Mouse (Mus musculus) cortical plate, adult 2 months (tissue): Measurements from ENCODE around the gene Slc17a1. TPM values are rescaled to one million over a fixed set of nuclear protein-coding genes. Genes with fewer than 3 reads are reported as not detected.

ENCODE experiments used
- H3K27ac ChIP-seq: fragments of 200-500 bp; 2 replicates; pipeline ENCODE4 v1.5.1; 2012; ENCODE audit warnings: low read length, control low read depth, inconsistent platforms; ENCODE audit not compliant: insufficient read depth
- H3K4me1 ChIP-seq: fragments of 200-500 bp; 2 replicates; pipeline ENCODE4 v1.6.1; 2011; ENCODE audit warnings: low read length; ENCODE audit not compliant: control insufficient read depth, insufficient read depth
- H3K4me3 ChIP-seq: fragments of 200-500 bp; 2 replicates; pipeline ENCODE4 v1.5.1; 2011; ENCODE audit warnings: mild to moderate bottlenecking, low read length, control low read depth; ENCODE audit not compliant: insufficient read depth
- CTCF ChIP-seq: fragments of 200-500 bp; IDR thresholded peaks from 2 replicates; pipeline ENCODE4 v1.5.1; 2011; ENCODE audit warnings: mild to moderate bottlenecking, control low read depth, low read length; ENCODE audit not compliant: insufficient read depth; ENCODE audit errors: extremely low read depth
- POLR2A ChIP-seq: fragments of 200-500 bp; IDR thresholded peaks from 2 replicates; pipeline ENCODE4 v1.6.1; 2011; ENCODE audit warnings: mild to moderate bottlenecking, low read length, control low read depth; ENCODE audit not compliant: insufficient read depth; ENCODE audit errors: extremely low read depth
- polyA plus RNA-seq: library from polyadenylated mRNA; depleted of rRNA; stranded (reverse); fragments of >200 nt; gene quantifications from 2 replicates; pipeline ENCODE4 v1.2.3, GENCODE M21; 2012; rRNA removed

The Slc17a1 gene
- polyA plus RNA-seq, 1 experiment = not detected

DNA sequence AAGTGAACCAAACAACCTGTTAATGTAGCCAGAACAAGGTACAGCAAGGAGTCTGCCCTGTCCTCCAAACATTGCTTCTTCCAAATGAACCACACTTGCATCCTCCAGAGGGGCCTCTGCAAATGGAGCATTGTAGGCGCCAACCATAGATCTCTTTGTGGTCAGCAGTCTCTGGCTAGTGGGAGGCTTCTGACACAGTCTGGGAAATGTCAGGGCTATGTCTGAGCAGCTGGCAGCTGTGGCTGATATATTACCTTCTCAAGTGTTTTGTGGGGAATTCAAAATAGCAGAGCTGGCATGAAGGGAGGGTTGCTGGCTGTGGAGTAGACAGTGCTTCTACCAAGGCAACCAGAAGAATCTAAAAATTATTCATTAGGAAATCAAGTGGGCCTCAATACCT, 48.6 kb downstream of the Slc17a1 start:
- TF ChIP-seq POLR2A (no peak), CTCF (no peak)
- Histone ChIP-seq H3K4me1 (no peaks in the 10 kb centered on the region), H3K4me3 (no peak overlapping the region), H3K27ac (no peak overlapping the region)

DNA sequence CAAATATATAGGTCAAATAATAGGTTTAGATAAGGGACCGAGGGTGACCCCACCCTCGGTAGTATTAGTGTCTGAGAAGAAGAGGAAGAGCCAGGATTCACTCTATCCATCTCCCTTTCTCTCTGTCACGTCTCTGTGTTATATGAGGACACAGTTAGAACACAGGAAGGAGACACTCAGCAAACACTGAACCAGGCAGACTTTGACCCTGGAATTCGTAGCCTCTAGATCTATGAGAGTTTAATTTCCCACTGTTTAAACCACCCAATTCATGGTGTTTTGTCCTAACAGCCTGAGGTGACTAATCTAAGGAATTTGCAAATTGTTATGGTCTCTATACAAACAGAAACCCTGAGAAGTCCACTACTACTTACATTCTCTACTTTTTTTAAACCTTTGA, 50.1 kb downstream of the Slc17a1 start:
- H3K4me1 ChIP-seq = no peaks in the 10 kb centered on the region

DNA sequence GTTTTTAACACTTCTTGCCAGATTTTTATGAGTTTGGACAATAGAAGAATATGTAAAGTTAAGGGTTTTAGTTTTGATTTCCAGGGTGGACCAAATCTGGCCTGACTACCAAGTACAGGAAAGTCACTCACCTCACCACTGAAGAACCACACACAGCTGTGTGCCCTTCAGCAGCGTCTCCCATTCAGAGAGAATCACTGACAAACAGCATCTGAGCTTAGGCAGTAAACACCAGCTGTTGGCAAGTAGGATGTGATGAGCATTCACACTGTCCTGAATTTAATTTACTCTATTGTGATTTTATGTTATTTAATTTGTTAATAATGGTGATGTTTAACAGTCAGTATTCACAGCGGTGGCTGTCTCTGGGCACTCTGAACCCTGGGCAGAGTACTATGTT, 58.2 kb downstream of the Slc17a1 start:
- no peak overlapping the region for H3K4me3 ChIP-seq
- H3K4me1 ChIP-seq = no peaks in the 10 kb centered on the region
- no peak overlapping the region for H3K27ac ChIP-seq
- TF ChIP-seq CTCF (no peak), POLR2A (no peak)

More for the DNA sequence above, 50.1 kb downstream of the Slc17a1 start:
- no peak overlapping the region for H3K4me3 ChIP-seq
- no peak overlapping the region for H3K27ac ChIP-seq
- TF ChIP-seq CTCF (no peak), POLR2A (no peak)

DNA sequence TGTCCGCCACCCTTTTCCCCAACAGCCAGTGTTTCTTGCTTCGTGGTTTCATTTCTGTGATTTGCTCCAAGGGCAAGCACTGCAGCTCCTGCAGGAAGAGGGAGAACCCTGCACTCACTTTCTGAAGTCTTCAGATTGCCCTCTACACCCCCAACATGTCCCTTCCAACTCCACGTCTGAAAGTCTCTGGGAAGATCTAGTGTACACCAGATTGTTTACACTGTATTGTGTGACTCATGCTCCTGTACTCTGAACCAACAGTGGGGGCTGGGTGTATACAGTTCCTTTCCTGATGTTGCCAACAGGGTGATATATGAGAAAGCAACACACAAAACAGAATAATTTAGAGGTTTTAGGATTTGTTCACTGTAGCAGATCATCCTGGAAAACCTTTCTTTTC, 61.1 kb downstream of the Slc17a1 start:
- no peaks in the 10 kb centered on the region for H3K4me1 ChIP-seq
- TF ChIP-seq CTCF = no peak
- no peak for TF ChIP-seq POLR2A
- H3K4me3 ChIP-seq = no peak overlapping the region
- H3K27ac ChIP-seq = no peak overlapping the region

DNA sequence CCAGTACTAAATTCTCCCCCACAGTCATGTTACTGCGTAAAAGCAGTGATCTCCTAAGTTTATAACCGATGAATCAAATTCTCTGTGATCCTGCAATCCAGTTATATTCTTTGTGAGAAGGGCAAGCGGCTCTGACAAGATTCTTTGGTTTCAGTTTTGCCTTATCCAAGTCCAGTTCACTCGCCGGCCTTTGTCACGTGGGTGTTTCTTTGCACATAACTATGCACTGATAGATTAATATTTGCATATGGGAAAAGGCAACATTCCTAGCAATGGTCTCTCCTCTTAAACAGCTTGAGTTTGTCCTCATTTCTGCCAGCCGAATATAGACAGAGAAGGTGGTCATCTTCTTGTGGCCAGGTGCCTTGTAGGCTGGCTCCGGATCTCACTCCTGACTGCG, 62.9 kb downstream of the Slc17a1 start:
- H3K27ac ChIP-seq = no peak overlapping the region
- TF ChIP-seq CTCF (no peak), POLR2A (no peak)
- no peaks in the 10 kb centered on the region for H3K4me1 ChIP-seq
- no peak overlapping the region for H3K4me3 ChIP-seq

DNA sequence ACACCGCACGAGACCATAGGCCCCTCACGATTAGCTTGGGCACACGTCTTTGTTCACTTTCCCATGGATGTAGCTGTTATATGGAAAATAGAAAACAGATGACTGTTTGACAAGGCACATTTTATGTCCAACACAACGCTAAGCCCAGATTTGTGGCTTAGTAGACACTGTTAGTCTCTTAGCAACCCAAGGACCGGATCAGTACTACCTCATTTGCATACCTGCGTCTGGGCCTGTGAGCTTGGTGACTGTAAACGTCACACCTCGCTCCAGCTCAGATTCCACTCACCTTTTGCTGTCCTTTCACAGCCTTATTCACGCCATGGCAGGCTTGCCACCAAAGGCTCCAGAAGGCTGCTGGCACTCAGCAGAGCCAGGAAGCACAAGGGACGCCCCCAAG, 63.4 kb downstream of the Slc17a1 start:
- TF ChIP-seq POLR2A (no peak), CTCF (no peak)
- H3K4me3 ChIP-seq = no peak overlapping the region
- no peak overlapping the region for H3K27ac ChIP-seq
- H3K4me1 ChIP-seq = no peaks in the 10 kb centered on the region

DNA sequence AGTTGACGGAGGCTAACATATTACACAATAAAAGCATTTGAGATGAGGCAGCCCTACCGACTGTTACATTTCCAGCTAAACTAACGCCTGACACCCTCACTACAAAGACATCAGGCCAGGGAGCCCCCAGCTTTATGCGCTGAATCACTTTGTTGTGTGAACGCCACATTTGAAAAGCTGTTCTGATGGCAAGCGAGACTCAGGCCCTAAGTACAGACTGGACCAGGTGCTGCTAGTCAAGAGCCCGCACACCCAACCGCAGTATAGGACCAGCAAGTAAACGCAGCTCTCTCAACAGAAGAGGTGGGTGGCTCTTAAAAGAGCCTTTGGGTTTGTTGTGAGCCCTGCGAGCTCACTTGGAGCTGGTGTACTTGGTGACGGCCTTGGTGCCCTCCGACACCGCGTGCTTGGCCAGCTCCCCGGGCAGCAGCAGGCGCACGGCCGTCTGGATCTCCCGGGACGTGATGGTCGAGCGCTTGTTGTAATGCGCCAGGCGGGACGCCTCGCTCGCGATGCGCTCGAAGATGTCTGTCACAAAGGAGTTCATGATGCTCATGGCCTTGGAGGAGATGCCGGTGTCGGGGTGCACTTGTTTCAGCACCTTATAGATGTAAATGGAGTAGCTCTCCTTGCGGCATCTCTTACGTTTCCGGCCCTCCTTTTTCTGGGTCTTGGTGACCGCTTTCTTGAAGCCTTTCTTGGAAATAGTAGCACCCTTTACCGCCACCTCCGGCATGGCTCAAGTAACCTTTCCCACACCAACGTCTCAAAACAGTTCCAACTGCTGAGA, 66.1 kb downstream of the Slc17a1 start, which contains the start of gene Hist1h2ba:
Gene Hist1h2ba, minus strand, starts transcription at position 736 of the 790 bp plus-strand sequence.
- TF ChIP-seq POLR2A (no peak), CTCF (no peak)
- no peaks in the 10 kb centered on the region for H3K4me1 ChIP-seq
- no peak within 1 kb of the TSS for H3K27ac ChIP-seq
- H3K4me3 ChIP-seq = no peak within 1 kb of the TSS

DNA sequence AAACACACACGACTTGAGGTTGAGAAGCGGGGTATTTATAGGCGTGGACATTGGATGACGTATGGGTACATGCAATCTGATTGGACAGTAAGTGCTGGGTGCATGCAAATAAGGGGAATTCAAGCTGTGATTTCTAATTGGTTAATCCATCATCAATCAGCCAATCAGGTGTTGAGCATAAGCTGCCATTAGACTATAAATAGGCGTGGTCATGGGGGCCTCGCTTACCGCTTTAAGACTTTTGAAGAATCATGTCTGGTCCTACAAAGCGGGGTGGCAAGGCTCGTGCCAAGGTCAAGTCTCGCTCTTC, 66.6 kb downstream of the Slc17a1 start, which contains the start of gene Hist1h2aa:
Gene Hist1h2aa, plus strand, starts transcription at position 252 of the 310 bp plus-strand sequence.
- Histone ChIP-seq H3K4me3 (no peak within 1 kb of the TSS), H3K27ac (no peak within 1 kb of the TSS), H3K4me1 (no peaks in the 10 kb centered on the region)
- TF ChIP-seq POLR2A (no peak), CTCF (no peak)

DNA sequence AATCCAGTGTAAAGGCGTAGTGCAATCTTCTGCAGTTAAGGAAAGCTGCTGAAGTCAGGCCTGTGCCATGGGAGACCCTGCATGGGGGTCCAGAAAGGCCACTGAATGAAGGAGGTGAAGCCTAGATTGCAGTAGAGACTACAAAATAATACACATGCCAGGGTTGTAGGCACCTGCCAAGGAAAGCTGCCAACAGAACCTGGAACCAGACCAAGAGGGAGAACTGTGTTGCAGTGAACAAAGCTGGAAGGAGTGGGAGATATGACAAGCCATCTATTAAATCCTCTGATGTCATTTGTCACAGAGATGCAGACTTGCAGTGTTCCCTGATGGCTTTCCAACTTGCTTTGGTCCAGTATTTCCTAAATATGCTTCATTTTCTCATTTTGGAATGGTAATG, 71.1 kb downstream of the Slc17a1 start:
- Histone ChIP-seq H3K4me3 (no peak overlapping the region), H3K27ac (no peak overlapping the region), H3K4me1 (no peaks in the 10 kb centered on the region)
- TF ChIP-seq CTCF (no peak), POLR2A (no peak)

DNA sequence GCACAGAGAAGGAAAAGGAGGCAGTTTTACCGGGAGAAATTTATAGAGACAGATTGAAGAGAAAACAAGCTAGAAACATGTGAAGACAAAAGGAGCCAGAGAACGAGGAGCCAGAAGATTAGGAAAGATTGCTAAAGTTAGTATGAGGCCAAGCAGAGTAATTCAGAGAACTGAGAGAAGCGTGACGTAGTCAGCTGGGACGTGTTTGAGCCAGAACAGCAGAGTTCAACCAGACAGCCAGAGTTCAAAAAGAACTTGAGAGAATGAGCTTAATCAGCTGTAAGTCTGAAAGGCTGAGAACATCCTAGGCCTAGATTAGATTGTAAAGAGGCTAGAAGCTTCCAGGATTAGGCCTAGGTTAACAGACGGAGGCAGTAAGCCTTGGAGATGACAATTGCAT, 72.7 kb downstream of the Slc17a1 start:
- H3K27ac ChIP-seq = no peak overlapping the region
- no peaks in the 10 kb centered on the region for H3K4me1 ChIP-seq
- H3K4me3 ChIP-seq = no peak overlapping the region
- TF ChIP-seq POLR2A = no peak
- TF ChIP-seq CTCF = no peak

DNA sequence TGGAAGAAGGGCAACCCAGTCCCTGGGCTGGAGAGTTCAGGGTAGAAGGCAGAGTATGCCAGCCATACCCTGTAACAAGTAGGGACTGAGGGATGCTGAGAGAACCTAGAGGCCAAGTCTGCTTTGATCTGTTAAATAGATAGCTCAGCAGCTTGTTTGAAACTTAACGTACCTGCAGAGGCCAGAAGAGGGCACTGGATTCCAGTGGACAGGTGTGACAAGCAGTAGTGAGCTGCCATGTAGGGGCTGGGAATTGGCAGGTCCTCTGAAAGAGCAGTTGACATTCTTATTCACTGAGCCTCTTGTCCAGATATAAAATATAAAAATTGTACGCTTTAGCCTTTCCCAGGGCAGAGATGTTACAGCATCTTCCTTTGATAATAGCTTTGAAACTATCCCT, 75.3 kb downstream of the Slc17a1 start:
- Histone ChIP-seq H3K27ac (no peak overlapping the region), H3K4me3 (no peak overlapping the region), H3K4me1 (no peaks in the 10 kb centered on the region)
- no peak for TF ChIP-seq POLR2A
- TF ChIP-seq CTCF = peak; percentile 31; the same call in 1 of the 2 replicates

Other genes with a start within 250 kb of the Slc17a1 start
- gene Hist1h2be, start 246.6 kb upstream of the Slc17a1 start, polyA plus RNA-seq = 4.2 and 4.6 TPM in 2 replicates
- 4.0 and 4.6 TPM in 2 replicates for gene Hist1h1e, start 245.2 kb upstream of the Slc17a1 start, polyA plus RNA-seq
- gene Hist1h2ac, start 183.8 kb upstream of the Slc17a1 start, polyA plus RNA-seq = 1.2 and 1.5 TPM in 2 replicates
- 117 and 130 TPM in 2 replicates for gene Hist1h2bc, start 183.6 kb upstream of the Slc17a1 start, polyA plus RNA-seq
- gene Hist1h1t, start 171.9 kb upstream of the Slc17a1 start, polyA plus RNA-seq = not detected in 2 replicates
- gene Hist1h4c, start 169.3 kb upstream of the Slc17a1 start, polyA plus RNA-seq = 4.1 and 9.6 TPM in 2 replicates
- gene Hfe, start 156.9 kb upstream of the Slc17a1 start, polyA plus RNA-seq = 4.2 and 4.3 TPM in 2 replicates
- gene Hist1h1c, start 128.9 kb upstream of the Slc17a1 start, polyA plus RNA-seq = 42.1 and 42.4 TPM in 2 replicates
- 0.56 TPM in 1 of 2 replicates, not detected in the other for gene Hist1h3c, start 122.1 kb upstream of the Slc17a1 start, polyA plus RNA-seq
- 0.79 and 1.9 TPM in 2 replicates for gene Hist1h2bb, start 121.0 kb upstream of the Slc17a1 start, polyA plus RNA-seq
- 1.6 and 1.9 TPM in 2 replicates for gene Hist1h2ab, start 116.6 kb upstream of the Slc17a1 start, polyA plus RNA-seq
- gene Hist1h3b, start 115.5 kb upstream of the Slc17a1 start, polyA plus RNA-seq = 0.57 and 0.77 TPM in 2 replicates
- 3.7 and 8.3 TPM in 2 replicates for gene Hist1h4b, start 110.7 kb upstream of the Slc17a1 start, polyA plus RNA-seq
- 4.2 and 9.6 TPM in 2 replicates for gene Hist1h4a, start 106.5 kb upstream of the Slc17a1 start, polyA plus RNA-seq
- gene Hist1h3a, start 105.4 kb upstream of the Slc17a1 start, polyA plus RNA-seq = 0.57 and 1.4 TPM in 2 replicates
- gene Hist1h1a, start 104.1 kb upstream of the Slc17a1 start, polyA plus RNA-seq = 0.55 and 0.77 TPM in 2 replicates
- 0.19 and 0.21 TPM in 2 replicates for gene Trim38, start 97.8 kb upstream of the Slc17a1 start, polyA plus RNA-seq
- gene Slc17a2, start 60.8 kb upstream of the Slc17a1 start, polyA plus RNA-seq = 0.06 TPM in 1 of 2 replicates, not detected in the other
- not detected in 2 replicates for gene Slc17a3, start 28.3 kb upstream of the Slc17a1 start, polyA plus RNA-seq
- not detected in 2 replicates for gene Slc17a4, start 47.3 kb downstream of the Slc17a1 start, polyA plus RNA-seq
- not detected in 2 replicates for gene Hist1h2ba, start 66.4 kb downstream of the Slc17a1 start, polyA plus RNA-seq
- not detected in 2 replicates for gene Hist1h2aa, start 66.7 kb downstream of the Slc17a1 start, polyA plus RNA-seq
- gene Scgn, start 123.5 kb downstream of the Slc17a1 start, polyA plus RNA-seq = 0.42 and 0.62 TPM in 2 replicates